Mouse (Mus musculus) heart, embryonic 14.5 days (tissue): ENCODE data around the gene Gkn1. TPM values are rescaled to one million over a fixed set of nuclear protein-coding genes. Genes with fewer than 3 reads are reported as not detected.

ENCODE experiments used
- ATAC-seq: fragments of 200-750 bp; cut with Nextera tagmentation; 2 replicates; pipeline ENCODE4 v1.8.0; 2017; ENCODE audit warnings: low read depth, moderate TSS enrichment; ENCODE audit not compliant: insufficient number of reproducible peaks, insufficient read depth, low FRiP score
- H3K27ac ChIP-seq, 2 experiments: fragments of 200-500 bp in 1 of 2; fragments of 300-500 bp in 1 of 2; sonication (generic) in 1 of 2; replicated peaks in 1 of 2; 2 replicates each; pipeline ENCODE4 v1.5.1; 2012 to 2014; ENCODE audit warnings: low read depth in 2 of 2, low read length in 2 of 2, control low read depth in 1 of 2, mild to moderate bottlenecking in 1 of 2, mixed read lengths in 1 of 2; ENCODE audit not compliant: control insufficient read depth in 1 of 2, insufficient read depth in 1 of 2
- H3K27me3 ChIP-seq: fragments of 300-500 bp; sonication (generic); 2 replicates; pipeline ENCODE4 v1.6.1; 2014; ENCODE audit warnings: mild to moderate bottlenecking, low read length, control low read depth; ENCODE audit not compliant: control insufficient read depth, insufficient read depth
- H3K36me3 ChIP-seq: fragments of 300-500 bp; sonication (generic); 2 replicates; pipeline ENCODE4 v1.6.1; 2014; ENCODE audit warnings: mild to moderate bottlenecking, control low read depth, low read length, mixed read lengths; ENCODE audit not compliant: control insufficient read depth, insufficient read depth
- H3K4me1 ChIP-seq, 2 experiments: fragments of 200-500 bp in 1 of 2; fragments of 300-500 bp in 1 of 2; sonication (generic) in 1 of 2; 2 replicates each; pipeline ENCODE4 v1.6.1; 2012 to 2014; ENCODE audit warnings: low read length in 2 of 2, control low read depth in 1 of 2, mixed read lengths in 1 of 2; ENCODE audit not compliant: control insufficient read depth in 2 of 2, insufficient read depth in 2 of 2
- H3K4me2 ChIP-seq: fragments of 300-500 bp; sonication (generic); 2 replicates; pipeline ENCODE4 v1.6.1; 2014; ENCODE audit warnings: mild to moderate bottlenecking, low read length
- H3K4me3 ChIP-seq, 2 experiments: fragments of 200-500 bp in 1 of 2; fragments of 300-500 bp in 1 of 2; sonication (generic) in 1 of 2; 2 replicates each; pipeline ENCODE4 v1.5.1; 2012 to 2014; ENCODE audit warnings: low read length in 2 of 2, mild to moderate bottlenecking in 2 of 2, control low read depth in 1 of 2, low read depth in 1 of 2, moderate library complexity in 1 of 2; ENCODE audit not compliant: control insufficient read depth in 1 of 2, insufficient read depth in 1 of 2
- H3K9ac ChIP-seq: fragments of 300-500 bp; sonication (generic); 2 replicates; pipeline ENCODE4 v1.6.1; 2014; ENCODE audit warnings: mild to moderate bottlenecking, low read length
- H3K9me3 ChIP-seq: fragments of 300-500 bp; sonication (generic); 2 replicates; pipeline ENCODE4 v1.6.1; 2016; ENCODE audit warnings: low read length, control low read depth; ENCODE audit not compliant: control insufficient read depth
- WGBS: fragments of 180-500 bp; shearing (Covaris S2); extraction: QIAGEN DNeasy Blood & Tissue Kit; methylation state at CpG from one replicate; pipeline ENCODE4 v1.1.7; 2014; 5-methylcytosine and 5-hydroxymethylcytosine counted together
- polyA plus RNA-seq: library from polyadenylated mRNA; unstranded; fragments of >200 nt; fragmentation: Nextera tagmentation; extraction: Ambion mirVana; gene quantifications from 2 replicates; pipeline ENCODE4 v1.2.1, GENCODE M21; 2014

The Gkn1 gene
- polyA plus RNA-seq, 1 experiment from 2014 or later, result not detected

DNA sequence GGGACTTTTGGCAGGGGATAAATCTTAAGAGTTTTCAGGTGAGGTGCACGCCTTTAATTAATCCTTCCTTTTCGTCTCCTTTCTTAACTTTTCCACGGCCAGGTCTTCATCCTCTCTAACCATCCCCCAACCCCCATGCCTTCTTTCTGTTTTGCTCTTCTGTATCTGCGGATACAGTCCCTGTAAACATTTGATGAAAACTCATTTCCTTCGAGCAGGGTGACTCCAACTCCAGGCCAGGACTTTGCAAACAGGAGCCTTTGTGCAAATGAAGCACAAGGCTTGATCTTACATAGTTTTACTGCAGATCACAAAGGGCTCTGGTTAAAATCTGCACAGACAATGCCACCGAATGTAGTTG lies 14.8 kb downstream of the Gkn1 start:
- no peak overlapping the region for H3K4me3 ChIP-seq
- peaks cover 6% of the 10 kb centered on the region for H3K27me3 ChIP-seq
- no peaks in the 10 kb centered on the region for H3K9me3 ChIP-seq
- H3K36me3 ChIP-seq, result no peaks in the 10 kb centered on the region
- WGBS, result 36% methylated on average over 6 of the region's 6 CpGs
- no peak overlapping the region for H3K9ac ChIP-seq
- H3K4me2 ChIP-seq, result peak overlapping the region; percentile 78
- H3K4me1 ChIP-seq, result peaks cover 4 to 8% of the 10 kb centered on the region in 2 experiments; a peak in 3 of 4 replicates
- H3K27ac ChIP-seq, result no peak overlapping the region
- ATAC-seq, result no peak

DNA sequence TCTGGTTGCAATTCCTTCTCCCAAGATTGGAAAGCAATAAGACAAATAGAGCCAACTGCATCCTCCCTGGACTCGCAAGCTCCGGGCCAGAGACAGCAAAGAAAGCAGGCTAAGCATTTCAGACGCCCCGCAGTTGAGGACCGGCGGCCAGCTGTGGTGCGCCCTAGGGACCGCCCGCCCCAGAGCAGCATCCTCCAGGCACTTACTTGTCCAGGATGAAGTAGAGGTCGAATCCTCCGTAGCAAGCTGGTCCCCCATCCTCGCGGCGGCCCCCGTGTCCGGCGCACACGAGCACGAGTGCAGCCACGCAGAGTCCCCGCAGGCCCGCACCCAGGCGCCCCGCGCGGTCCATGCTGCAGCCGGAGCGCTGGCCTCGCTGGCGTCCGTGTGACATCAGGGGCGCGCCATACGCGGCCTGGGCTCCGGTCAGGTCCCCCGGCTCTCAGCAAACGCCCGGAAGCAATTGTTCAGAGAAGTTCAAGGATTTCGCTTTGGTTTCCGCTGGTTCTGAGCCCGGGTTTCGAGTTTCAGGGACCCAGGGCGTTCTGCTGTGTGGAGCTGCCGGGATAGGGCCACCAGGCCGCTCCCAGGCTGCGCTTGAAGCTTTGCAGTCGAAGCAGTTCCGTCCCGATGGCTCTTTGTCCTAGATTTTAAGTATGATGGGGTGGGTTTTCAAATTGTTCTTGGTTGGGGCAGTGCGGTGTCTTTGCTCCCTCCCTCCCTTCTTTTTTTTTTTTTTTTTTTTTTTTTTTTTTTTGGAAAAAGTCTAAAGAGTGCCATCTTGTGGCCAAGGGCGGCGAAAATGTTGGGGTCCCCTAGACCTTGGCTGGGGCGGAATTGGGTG lies 15.4 kb downstream of the Gkn1 start, which contains the start of gene Antxr1:
Gene Antxr1, minus strand, starts transcription at position 731 of the 844 bp plus-strand sequence.
- H3K4me1 ChIP-seq, result peaks cover 4 to 8% of the 10 kb centered on the region in 2 experiments; a peak in 3 of 4 replicates
- H3K4me2 ChIP-seq, result peak within 1 kb of the TSS; percentile 78
- peak within 1 kb of the TSS; percentile 63 to 71 for H3K27ac ChIP-seq
- H3K9me3 ChIP-seq, result no peaks in the 10 kb centered on the region
- peak within 1 kb of the TSS; percentile 57 to 73 for H3K4me3 ChIP-seq
- peak; percentile 35; the same call in 1 of the 2 replicates for ATAC-seq
- peak within 1 kb of the TSS; percentile 74 for H3K9ac ChIP-seq
- H3K27me3 ChIP-seq, result peaks cover 6% of the 10 kb centered on the region
- H3K36me3 ChIP-seq, result no peaks in the 10 kb centered on the region
- WGBS, result 1% methylated on average over 54 of the region's 54 CpGs

DNA sequence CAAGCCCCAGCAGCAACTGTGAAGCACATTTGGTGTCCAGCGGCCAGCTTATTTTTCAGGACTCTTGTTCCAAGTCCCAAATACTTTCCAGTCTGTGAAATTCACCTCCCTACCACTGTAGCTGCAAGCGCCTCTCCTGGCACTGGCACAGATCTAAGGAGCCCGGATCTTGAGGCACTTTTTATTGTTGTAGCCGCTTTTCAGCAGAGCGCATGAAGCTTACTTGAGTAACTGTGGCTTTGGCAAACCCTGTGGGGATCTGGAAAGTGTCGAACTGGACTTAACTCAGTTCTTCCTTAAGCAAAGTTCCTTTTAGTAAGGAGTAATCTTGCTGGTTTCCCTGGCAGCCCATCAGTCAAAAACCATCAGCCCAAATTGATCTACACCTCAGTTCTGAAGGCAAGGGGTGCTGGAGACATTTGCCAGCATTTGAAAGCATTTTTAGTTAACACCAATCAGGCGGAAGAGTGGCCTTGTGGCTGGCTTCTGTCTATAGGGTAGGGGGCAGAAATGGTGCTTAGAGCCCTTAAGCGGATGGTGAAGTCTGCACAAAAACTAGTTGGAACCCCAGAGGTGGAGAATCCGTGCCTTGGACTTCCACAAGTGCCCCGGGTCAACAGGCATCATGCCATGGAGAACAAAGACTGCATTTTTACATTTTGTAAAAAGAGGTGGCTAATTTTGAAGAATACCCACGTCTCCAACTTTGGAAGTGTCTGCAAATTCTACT lies 16.2 kb downstream of the Gkn1 start:
- no peak for ATAC-seq
- no peaks in the 10 kb centered on the region for H3K36me3 ChIP-seq
- H3K27me3 ChIP-seq, result peaks cover 6% of the 10 kb centered on the region
- peak overlapping the region; percentile 74 for H3K9ac ChIP-seq
- H3K4me1 ChIP-seq, result peaks cover 10 to 15% of the 10 kb centered on the region in 2 experiments
- 30% methylated on average over 11 of the region's 11 CpGs for WGBS
- no peaks in the 10 kb centered on the region for H3K9me3 ChIP-seq
- peak overlapping the region; percentile 78 for H3K4me2 ChIP-seq
- H3K4me3 ChIP-seq, result peak overlapping the region; percentile 57 to 73
- peak overlapping the region; percentile 63 to 71 for H3K27ac ChIP-seq

DNA sequence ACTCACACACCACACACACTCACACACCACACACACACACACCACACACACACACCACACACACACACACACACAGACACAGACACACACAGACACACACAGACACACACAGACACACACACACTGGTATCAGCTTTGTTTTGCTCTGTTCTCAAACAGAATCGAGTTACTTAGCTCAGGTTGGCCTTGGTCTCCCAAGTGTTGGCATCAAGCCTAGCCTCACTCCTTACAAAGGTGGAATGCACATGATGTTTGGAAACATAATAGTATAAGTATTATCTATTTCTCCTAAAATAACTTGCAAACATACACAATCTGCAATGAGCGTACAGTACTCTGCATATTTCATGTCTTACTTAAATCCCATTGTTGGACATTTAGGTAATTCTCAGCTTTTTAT lies 18.4 kb downstream of the Gkn1 start:
- peaks cover 20 to 32% of the 10 kb centered on the region in 2 experiments for H3K4me1 ChIP-seq
- 0 out of 4 replicates have a peak overlapping the region, but pooled peaks of 1 of the 2 experiments have one; percentile 10 for H3K4me3 ChIP-seq
- no peak overlapping the region for H3K9ac ChIP-seq
- no peak for ATAC-seq
- 63% methylated on average over 2 of the region's 2 CpGs for WGBS
- no peaks in the 10 kb centered on the region for H3K36me3 ChIP-seq
- H3K27me3 ChIP-seq, result peaks cover 6% of the 10 kb centered on the region; the same call in 1 of the 2 replicates
- peak overlapping the region; percentile 78 for H3K4me2 ChIP-seq
- H3K27ac ChIP-seq, result no peak overlapping the region
- no peaks in the 10 kb centered on the region for H3K9me3 ChIP-seq

DNA sequence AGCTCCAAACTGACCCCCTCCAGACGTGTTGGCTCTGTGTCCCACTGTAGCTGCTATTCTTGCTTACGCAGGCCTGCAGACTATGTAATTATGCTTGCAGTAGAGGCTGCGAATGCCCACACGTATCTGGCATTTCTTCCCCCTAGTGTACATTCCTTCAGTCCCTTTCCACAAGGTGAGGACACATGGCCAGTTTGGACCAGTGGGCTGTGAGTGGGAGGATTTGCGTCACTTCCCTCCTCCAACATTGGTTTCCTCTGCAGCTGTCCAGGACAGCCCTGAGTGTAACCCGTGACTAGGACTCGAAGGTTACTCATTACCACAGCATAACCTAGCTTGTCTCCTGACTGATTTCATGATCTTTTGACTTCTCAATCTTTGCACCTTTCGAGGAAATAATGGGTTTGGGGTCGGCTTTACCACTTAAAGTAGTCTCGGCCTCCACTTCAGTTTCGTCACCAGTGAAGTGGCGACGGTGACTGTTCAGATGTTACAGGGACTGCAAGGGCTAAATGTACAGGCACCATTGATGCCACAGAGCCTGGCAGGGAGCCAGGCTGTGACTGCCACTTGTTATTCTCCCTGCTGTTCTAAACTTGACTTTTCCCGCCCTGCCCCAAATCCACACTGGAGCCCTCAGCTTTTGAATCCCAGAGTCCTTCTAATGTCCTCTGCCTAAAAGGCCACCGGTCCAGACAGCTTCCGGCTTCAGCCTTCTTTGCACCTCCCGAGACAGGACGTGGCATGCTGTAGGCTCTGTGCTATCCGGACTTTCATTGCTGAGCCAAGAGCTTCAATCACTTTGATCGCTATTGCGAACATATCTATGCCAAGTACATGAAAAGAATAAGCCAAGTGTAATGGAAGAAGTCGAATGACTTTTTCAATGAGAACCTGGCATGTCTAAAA lies 22.2 kb downstream of the Gkn1 start:
- H3K27ac ChIP-seq, result peak overlapping the region; percentile 72 to 75
- H3K4me2 ChIP-seq, result peak overlapping the region; percentile 43
- ATAC-seq, result peak; percentile 18; the same call in 1 of the 2 replicates

DNA sequence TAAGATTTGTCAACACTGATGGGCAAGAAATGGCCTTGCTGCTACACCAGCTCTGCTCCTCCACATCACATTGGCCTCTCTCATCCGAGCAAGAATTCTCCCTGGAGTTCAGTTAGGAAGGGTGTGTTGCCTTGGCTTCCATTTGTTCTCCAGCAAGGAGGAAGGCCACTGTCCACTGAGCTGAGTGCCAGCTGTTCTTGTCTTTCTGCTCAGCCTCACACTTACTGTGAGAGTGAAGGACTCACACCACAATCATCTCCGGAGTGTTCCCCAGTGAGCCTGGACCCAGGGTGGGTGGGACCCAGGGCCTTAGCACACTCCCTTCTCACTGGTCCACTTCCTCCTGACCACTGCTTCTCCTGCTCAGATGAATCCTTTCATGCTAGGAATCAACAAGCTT lies 23.8 kb downstream of the Gkn1 start:
- Histone ChIP-seq H3K9ac (no peak overlapping the region), H3K4me2 (no peak overlapping the region), H3K4me3 (no peak overlapping the region), H3K9me3 (no peaks in the 10 kb centered on the region), H3K27me3 (no peaks in the 10 kb centered on the region; the same call in 1 of the 2 replicates), H3K36me3 (no peaks in the 10 kb centered on the region), H3K4me1 (peaks cover 20 to 32% of the 10 kb centered on the region in 2 experiments), H3K27ac (no peak overlapping the region)
- ATAC-seq, result no peak
- WGBS, result 82% methylated on average over 2 of the region's 2 CpGs

More for the DNA sequence above, 22.2 kb downstream of the Gkn1 start:
- Histone ChIP-seq H3K36me3 (no peaks in the 10 kb centered on the region), H3K9me3 (no peaks in the 10 kb centered on the region), H3K4me3 (no peak overlapping the region), H3K9ac (0 out of 2 replicates have a peak overlapping the region, but pooled peaks have one; percentile 4), H3K4me1 (peaks cover 20 to 32% of the 10 kb centered on the region in 2 experiments), H3K27me3 (no peaks in the 10 kb centered on the region; the same call in 1 of the 2 replicates)
- 48% methylated on average over 22 of the region's 22 CpGs for WGBS

DNA sequence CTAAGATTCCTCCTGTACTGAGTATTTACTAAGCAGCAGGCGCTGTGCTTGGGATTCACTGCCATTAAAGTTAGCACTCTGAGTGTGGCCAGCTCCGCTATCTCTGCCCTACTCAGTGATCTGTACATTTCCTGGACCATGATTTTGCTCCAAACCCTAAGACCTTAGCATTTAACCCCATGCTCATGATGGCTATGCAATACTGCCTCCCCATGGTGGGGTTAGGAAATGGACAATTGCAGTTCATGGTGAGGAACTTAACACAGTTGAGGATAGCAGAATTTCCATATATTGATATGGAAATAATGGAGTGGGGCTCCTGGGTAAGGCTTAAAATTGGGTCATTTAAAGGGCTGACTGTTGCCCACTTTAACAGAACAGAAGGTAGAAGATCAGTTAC lies 27.4 kb downstream of the Gkn1 start:
- Histone ChIP-seq H3K27me3 (no peaks in the 10 kb centered on the region; the same call in 1 of the 2 replicates), H3K27ac (no peak overlapping the region), H3K9ac (no peak overlapping the region), H3K9me3 (no peaks in the 10 kb centered on the region), H3K36me3 (no peaks in the 10 kb centered on the region), H3K4me1 (peaks cover 3 to 6% of the 10 kb centered on the region in 2 experiments), H3K4me3 (no peak overlapping the region), H3K4me2 (no peak overlapping the region)
- ATAC-seq, result no peak
- WGBS, result 76% methylated on average over 2 of the region's 2 CpGs
